Mouse (Mus musculus) mouse trophoblast stem cell (cell line): Measurements from ENCODE around the gene Otud6a.
"Not testable (repeated sequence)": the region's sequence is repeated elsewhere in the genome, so short reads cannot be mapped to it uniquely, and the experiment has no call there.

Experiments used
- in situ Hi-C, 2 experiments: fragments of 300-500 bp; cut with MseI, MboI; formaldehyde crosslinking; loops; 2 replicates in 1 of 2; 3 replicates in 1 of 2; pipeline ENCODE4 v1.15.1; 2025

The Otud6a gene

DNA sequence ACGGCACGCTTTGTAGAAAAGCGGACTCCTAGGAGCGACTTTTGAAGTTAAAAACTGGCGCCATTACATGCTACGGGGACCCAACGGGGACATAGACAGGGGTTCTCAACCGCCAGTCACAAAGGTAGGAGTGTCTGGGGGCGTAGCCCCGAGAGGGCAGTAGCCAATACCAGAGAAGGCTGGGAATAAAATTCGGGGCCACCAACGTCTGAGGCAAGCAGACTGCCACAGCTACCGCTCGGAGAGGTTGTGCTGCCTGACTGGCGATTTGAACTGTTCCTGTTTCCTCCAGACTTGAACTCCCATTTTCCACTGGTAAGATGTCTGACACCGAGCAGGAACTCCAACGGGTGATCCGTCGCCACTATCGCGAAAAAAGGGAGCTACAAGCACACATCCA lies at the start of gene Otud6a:
Gene Otud6a (plus strand): TSS at position 321 of the 400 bp plus-strand sequence.
- in situ Hi-C loops, result no loop called here

DNA sequence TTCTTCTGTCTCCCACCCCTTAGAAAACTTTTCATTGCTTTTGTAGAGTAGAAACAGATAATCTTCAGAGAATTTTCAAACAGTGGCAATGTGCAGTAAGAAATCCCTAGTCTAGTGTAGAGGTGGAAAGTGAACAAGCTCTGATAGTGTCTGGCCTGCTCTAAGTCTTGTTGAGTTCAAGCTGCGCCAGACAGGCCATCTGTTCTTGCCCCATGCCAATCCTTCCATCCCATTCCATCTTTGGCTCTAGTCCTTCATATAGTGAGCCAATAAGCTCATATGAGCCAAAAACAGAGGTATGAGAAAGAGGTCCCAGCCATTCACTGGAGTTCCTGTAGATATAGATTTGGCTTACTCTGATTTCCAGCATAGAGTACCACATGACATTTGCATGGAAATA lies 38.9 kb upstream of the Otud6a start:
- in situ Hi-C loops, result no loop called here

DNA sequence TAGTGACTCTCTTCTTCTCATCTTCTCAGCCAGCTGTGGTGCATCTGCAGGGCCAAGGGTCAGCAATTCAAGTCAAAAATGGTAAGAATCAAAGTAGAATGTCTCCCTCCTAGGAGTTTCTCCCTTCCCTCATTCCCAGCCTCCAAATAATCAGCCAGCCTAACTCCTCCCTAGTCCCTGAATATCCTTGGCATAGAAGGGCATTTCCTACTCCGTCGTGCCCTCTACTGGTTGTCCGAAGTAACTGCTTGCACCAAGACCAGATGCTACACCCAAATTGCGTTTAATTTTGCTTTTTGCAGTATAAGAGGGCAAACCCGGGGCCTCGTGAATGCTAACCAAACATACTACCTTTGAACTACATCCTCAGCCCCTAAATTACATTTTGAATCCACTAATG lies 36.5 kb upstream of the Otud6a start:
- in situ Hi-C loops, result no loop called here

- in situ Hi-C loops, result no loop called here
Observed at GRCm38 (mm10) chrX:100394223-100394861, 34.5 kb upstream of the Otud6a start.

- in situ Hi-C loops, result no loop called here
Observed at GRCm38 (mm10) chrX:100395026-100395425, 33.8 kb upstream of the Otud6a start.

GRCm38 (mm10) chrX:100400900-100401299 lies 27.9 kb upstream of the Otud6a start:
- in situ Hi-C loops, result no loop called here

DNA sequence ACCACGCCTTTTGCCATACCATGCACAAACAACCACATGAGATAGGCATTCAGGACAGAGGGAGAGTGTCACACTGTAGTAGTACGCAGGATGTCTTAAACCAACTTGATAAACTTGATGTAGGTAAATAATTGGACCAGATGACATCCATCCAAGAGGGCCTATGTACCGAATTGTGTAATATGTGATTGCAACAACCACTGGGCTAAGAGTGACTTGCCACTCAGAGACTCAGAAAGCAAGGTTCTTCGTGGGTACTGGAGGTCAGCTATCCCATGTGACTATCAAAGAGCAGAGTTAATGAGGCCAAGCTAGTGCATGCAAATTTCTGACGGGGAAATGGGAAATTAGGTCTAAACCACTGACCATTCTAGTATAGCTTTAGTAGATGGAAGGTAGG lies 27.2 kb upstream of the Otud6a start:
- in situ Hi-C loops, result no loop called here

DNA sequence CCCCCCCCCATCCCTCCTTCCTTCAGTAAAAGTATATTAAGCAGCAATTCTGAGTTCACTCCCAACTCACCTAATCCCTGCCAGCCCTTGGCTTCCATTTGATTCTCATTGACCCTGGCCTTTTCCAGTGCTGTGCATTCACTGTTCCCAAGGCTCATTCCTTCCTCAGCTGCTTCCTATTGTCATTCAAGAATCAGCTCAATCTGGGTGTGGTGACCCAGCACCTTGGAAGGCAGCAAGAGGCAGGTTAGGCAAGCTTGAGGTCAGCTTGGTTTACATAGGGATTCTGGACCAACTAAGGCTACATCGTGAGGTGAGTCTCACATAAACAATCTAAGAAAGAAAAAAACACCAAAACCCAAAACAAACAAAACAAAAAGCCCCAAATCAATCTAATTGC lies 19.6 kb upstream of the Otud6a start:
- in situ Hi-C loops, result no loop called here

GRCm38 (mm10) chrX:100432311-100432710 lies 3.5 kb downstream of the Otud6a start:
- in situ Hi-C loops, result no loop called here

- in situ Hi-C loops, result not testable (repeated sequence)
Observed at GRCm38 (mm10) chrX:100442617-100443016, 13.8 kb downstream of the Otud6a start, which contains the start of gene Awat2. Gene Awat2, minus strand, starts transcription at chrX:100442717.

DNA sequence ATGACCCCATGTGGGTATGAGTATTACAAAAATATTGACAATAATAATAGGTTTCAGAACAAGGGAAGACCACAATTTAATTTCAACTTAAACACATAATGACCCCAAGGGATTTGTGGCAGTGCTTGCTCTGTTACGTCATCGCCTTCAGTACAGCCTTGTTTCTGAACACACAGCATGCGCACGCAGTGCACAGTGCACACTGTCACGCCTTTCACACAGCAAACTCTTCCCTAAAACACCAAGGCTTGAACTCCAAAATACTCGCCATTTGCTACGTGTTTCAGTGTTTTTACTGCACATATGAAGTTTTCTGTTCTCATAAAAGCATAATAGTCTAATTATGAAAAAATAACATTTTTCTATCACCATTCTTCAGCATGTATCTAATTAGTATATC lies 14.7 kb downstream of the Otud6a start:
- in situ Hi-C loops, result no loop called here

- in situ Hi-C loops, result no loop called here
Observed at GRCm38 (mm10) chrX:100468047-100468446, 39.2 kb downstream of the Otud6a start.

DNA sequence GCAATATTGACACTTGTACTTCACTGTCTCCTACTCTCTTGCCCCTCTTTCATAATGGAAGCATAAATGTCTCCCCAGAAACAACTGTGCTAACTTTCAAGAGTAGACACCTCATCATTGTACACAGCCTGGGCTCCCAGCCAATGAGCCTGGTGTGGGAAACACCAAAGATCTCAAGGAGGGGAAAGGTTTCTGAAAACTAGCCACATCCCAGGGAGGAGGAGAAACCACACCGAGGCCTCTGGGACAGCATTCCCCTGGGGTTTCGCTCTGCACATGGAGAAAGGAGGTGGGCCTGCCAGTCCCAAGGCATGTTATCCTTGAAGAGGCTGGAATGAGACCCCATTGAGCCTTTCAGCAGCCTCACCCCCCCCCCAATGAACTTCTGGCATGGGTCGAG lies 41.3 kb downstream of the Otud6a start:
- in situ Hi-C loops, result no loop called here

- in situ Hi-C loops, result no loop called here
Observed at GRCm38 (mm10) chrX:100471491-100471890, 42.7 kb downstream of the Otud6a start.

DNA sequence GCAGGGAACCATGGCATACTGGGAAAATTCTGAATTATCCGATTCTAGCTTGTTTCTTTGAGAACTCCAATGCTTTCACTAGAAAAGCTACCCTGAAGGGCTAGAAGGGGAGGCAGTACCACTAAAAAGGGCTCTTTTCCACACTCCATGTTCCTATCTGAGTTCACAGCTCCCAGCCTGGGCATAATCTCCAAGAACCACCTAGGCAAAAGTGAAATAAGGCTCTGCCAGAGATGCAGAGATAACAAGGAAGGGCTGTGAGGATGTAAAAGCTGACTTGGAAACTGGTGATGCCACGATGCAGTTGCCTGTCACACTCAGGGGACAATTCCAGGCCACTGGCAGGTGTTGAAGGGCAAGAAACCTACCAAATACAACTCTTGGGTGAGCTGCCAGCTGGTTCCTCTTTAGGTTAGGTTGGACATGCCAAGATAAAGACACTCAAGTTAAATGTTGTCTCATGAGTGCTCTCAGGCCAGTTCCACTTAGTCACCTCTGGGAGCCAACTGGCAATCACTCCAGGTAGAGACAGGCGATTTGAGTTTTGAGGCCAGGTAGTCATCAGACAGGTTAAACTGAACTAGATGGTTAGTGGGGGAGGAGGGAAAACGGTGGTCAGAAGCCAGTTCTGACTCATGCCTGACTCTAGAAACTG lies 46.9 kb downstream of the Otud6a start:
- in situ Hi-C loops, result no loop called here
